In the genomic region with DNA sequence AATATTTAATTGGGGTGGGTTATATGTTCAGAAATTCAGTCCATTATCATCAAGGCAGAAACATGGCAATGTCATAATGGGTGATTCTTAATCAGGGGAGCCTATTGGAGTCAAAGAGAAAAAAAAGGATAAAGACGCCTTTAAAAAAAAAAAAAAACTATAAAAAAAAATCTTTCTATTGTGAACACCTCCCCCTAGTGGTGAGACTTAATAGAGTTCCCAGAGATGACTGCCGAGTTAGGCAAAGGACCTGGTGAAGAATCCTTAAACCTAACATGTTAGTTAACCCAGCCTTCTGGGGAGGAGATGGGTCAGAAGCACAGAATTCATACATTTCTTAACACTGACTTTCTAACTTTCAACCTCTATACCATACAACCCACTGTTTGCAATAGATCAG, we compare ENCODE assay signal across 10 mouse cellular contexts. TPM values are rescaled to one million over a fixed set of nuclear protein-coding genes. Genes with fewer than 3 reads are reported as not detected.
DNase-seq lines count a peak whose midpoint lies in the region; ATAC-seq and TF ChIP-seq lines count a peak whose summit lies in the region.
"Had no signal": no experiment of that assay in that cellular context is flagged by ENCODE, and none has a peak within 500 bp of the region (broad histone marks: within the 10 kb centered on the region; RNA-seq: fewer than 3 reads in every experiment).

No protein-coding gene starts in this region.

- no peak overlapping the region for H3K4me3 ChIP-seq in forebrain, embryonic 14.5 days (ENCODE audit: low read depth, low read length)
- H3K4me3 ChIP-seq in forebrain, embryonic 16.5 days (replicated peaks; ENCODE audit: low read length), result no peak overlapping the region
- H3K4me3 ChIP-seq in liver, embryonic 14.5 days (ENCODE audit: insufficient read depth in 1 of 2, low read depth in 2 of 2, low read length in 2 of 2), result no peak overlapping the region
- H3K4me3 ChIP-seq: embryonic facial prominence, embryonic 13.5 days; heart, embryonic 13.5 days had no signal

- WGBS in forebrain, embryonic 14.5 days, result 8% methylated on average over 2 of the region's 2 CpGs
- WGBS in forebrain, embryonic 16.5 days, result 8% methylated on average over 2 of the region's 2 CpGs
- WGBS in liver, embryonic 14.5 days (ENCODE audit: insufficient replicate concordance), result 21% methylated on average over 2 of the region's 2 CpGs

- H3K9ac ChIP-seq in forebrain, embryonic 14.5 days (ENCODE audit: low read length), result no peak overlapping the region
- no peak overlapping the region for H3K9ac ChIP-seq in forebrain, embryonic 16.5 days (replicated peaks; ENCODE audit: low read depth, low read length)
- no peak overlapping the region for H3K9ac ChIP-seq in liver, embryonic 14.5 days (replicated peaks)
- H3K9ac ChIP-seq: embryonic facial prominence, embryonic 13.5 days; heart, embryonic 13.5 days had no signal

- H3K27ac ChIP-seq in forebrain, embryonic 14.5 days (ENCODE audit: low read depth, low read length), result no peak overlapping the region
- no peak overlapping the region for H3K27ac ChIP-seq in forebrain, embryonic 16.5 days (ENCODE audit: low read length)
- H3K27ac ChIP-seq in liver, embryonic 14.5 days, result no peak overlapping the region
- H3K27ac ChIP-seq: embryonic facial prominence, embryonic 13.5 days; heart, embryonic 13.5 days had no signal

- no peak for TF ChIP-seq EP300 in liver, embryonic 14.5 days (IDR thresholded peaks at IDR 0.05; ENCODE audit: low read depth)

- no peak for ATAC-seq in forebrain, embryonic 14.5 days
- no peak for ATAC-seq in forebrain, embryonic 16.5 days
- no peak for ATAC-seq in liver, embryonic 14.5 days (ENCODE audit: insufficient read depth)

- no peak overlapping the region for H3K4me2 ChIP-seq in forebrain, embryonic 14.5 days (ENCODE audit: low read length)
- no peak overlapping the region for H3K4me2 ChIP-seq in forebrain, embryonic 16.5 days (ENCODE audit: low read length)
- H3K4me2 ChIP-seq in liver, embryonic 14.5 days (ENCODE audit: low read depth), result no peak overlapping the region
- H3K4me2 ChIP-seq: embryonic facial prominence, embryonic 13.5 days; heart, embryonic 13.5 days had no signal

- no peaks in the 10 kb centered on the region for H3K27me3 ChIP-seq in forebrain, embryonic 14.5 days (replicated peaks; ENCODE audit: control insufficient read depth, insufficient read depth, low read length)
- H3K27me3 ChIP-seq in forebrain, embryonic 16.5 days (replicated peaks; ENCODE audit: control insufficient read depth, insufficient read depth, low read length), result no peaks in the 10 kb centered on the region
- no peaks in the 10 kb centered on the region for H3K27me3 ChIP-seq in liver, embryonic 14.5 days (ENCODE audit: control insufficient read depth, insufficient read depth, low read length)
- H3K27me3 ChIP-seq: embryonic facial prominence, embryonic 13.5 days; heart, embryonic 13.5 days had no signal

- no peaks in the 10 kb centered on the region for H3K9me3 ChIP-seq in forebrain, embryonic 14.5 days (replicated peaks; ENCODE audit: control insufficient read depth, low read length)
- no peaks in the 10 kb centered on the region for H3K9me3 ChIP-seq in forebrain, embryonic 16.5 days (ENCODE audit: control insufficient read depth, low read length)
- H3K9me3 ChIP-seq in liver, embryonic 14.5 days (ENCODE audit: control insufficient read depth, low read length), result no peaks in the 10 kb centered on the region
- H3K9me3 ChIP-seq: embryonic facial prominence, embryonic 13.5 days; heart, embryonic 13.5 days had no signal

- no peaks in the 10 kb centered on the region for H3K4me1 ChIP-seq in forebrain, embryonic 14.5 days (ENCODE audit: control insufficient read depth, insufficient read depth, low read length)
- H3K4me1 ChIP-seq in forebrain, embryonic 16.5 days (replicated peaks; ENCODE audit: control insufficient read depth, insufficient read depth, low read length), result no peaks in the 10 kb centered on the region
- no peaks in the 10 kb centered on the region for H3K4me1 ChIP-seq in liver, embryonic 14.5 days (replicated peaks; ENCODE audit: control insufficient read depth in 2 of 2, insufficient read depth in 2 of 2, low read length in 1 of 2)
- H3K4me1 ChIP-seq: embryonic facial prominence, embryonic 13.5 days; heart, embryonic 13.5 days had no signal

- TF ChIP-seq CTCF in liver, embryonic 14.5 days (IDR thresholded peaks at IDR 0.05; ENCODE audit: low read depth), result peak; percentile 41; the same call in 1 of the 2 replicates

- peak; percentile 81 for DNase-seq in forebrain, embryonic 14.5 days (ENCODE audit: low spot score)
- DNase-seq in liver, embryonic 14.5 days (ENCODE audit: low read depth in 3 of 3, low spot score in 3 of 3), result peak in 1 of 3 experiments; percentile 20
- no peak for DNase-seq in liver
- DNase-seq in brain, adult 2 months (ENCODE audit: low read depth, low spot score), result peak; percentile 62
- peak; percentile 79 for DNase-seq in naive thymus-derived CD4-positive, alpha-beta T cell, adult 2 months (ENCODE audit: low read depth)
- DNase-seq in kidney, adult 8-10 months, result no peak
- DNase-seq in c-Kit-positive CD71-positive TER-119-positive erythroid progenitor cells, embryonic 14.5 days (ENCODE audit: low spot score), result no peak

- H3K36me3 ChIP-seq in forebrain, embryonic 14.5 days (ENCODE audit: control insufficient read depth, insufficient read depth, low read length), result peaks cover 37% of the 10 kb centered on the region
- no peaks in the 10 kb centered on the region for H3K36me3 ChIP-seq in forebrain, embryonic 16.5 days (ENCODE audit: control insufficient read depth, insufficient read depth)
- peaks cover 40% of the 10 kb centered on the region for H3K36me3 ChIP-seq in liver, embryonic 14.5 days (replicated peaks; ENCODE audit: control insufficient read depth, insufficient read depth, low read depth)

RNA-seq across cellular contexts. Expression of gene Spdl1, which starts 18.7 kb away (rescaled TPM):
- 10.2 and 11.4 TPM in 2 replicates for polyA plus RNA-seq in forebrain, embryonic 14.5 days (2014; fragmentation: Nextera tagmentation; extraction: Ambion mirVana)
- polyA plus RNA-seq in forebrain, embryonic 16.5 days (2015; fragmentation: Nextera tagmentation; extraction: Ambion mirVana), result 7.7 and 8.6 TPM in 2 replicates
- polyA plus RNA-seq in liver, embryonic 14.5 days (2012; rRNA removed), result 6.0 and 12.6 TPM in 2 replicates
- polyA plus RNA-seq in liver, embryonic 14.5 days (2014; fragmentation: Nextera tagmentation; extraction: Ambion mirVana), result 15.2 and 15.5 TPM in 2 replicates

RNA-seq across cellular contexts. Expression of gene Dock2, which starts 31.1 kb away (rescaled TPM):
- 0.37 and 0.47 TPM in 2 replicates for polyA plus RNA-seq in forebrain, embryonic 14.5 days (2014; fragmentation: Nextera tagmentation; extraction: Ambion mirVana)
- 0.48 and 0.72 TPM in 2 replicates for polyA plus RNA-seq in forebrain, embryonic 16.5 days (2015; fragmentation: Nextera tagmentation; extraction: Ambion mirVana)
- 1.4 and 2.1 TPM in 2 replicates for polyA plus RNA-seq in liver, embryonic 14.5 days (2012; rRNA removed)
- 2.6 and 2.8 TPM in 2 replicates for polyA plus RNA-seq in liver, embryonic 14.5 days (2014; fragmentation: Nextera tagmentation; extraction: Ambion mirVana)

Comparison
In these comparisons a context has a peak if more than half of its experiments do, and no peak if none do; other contexts are left out.
1. DNase-seq: peak in forebrain, embryonic 14.5 days (single experiment), brain, adult 2 months (single experiment) and naive thymus-derived CD4-positive, alpha-beta T cell, adult 2 months (single experiment); none in liver (single experiment), kidney, adult 8-10 months (0 of 2) and c-Kit-positive CD71-positive TER-119-positive erythroid progenitor cells, embryonic 14.5 days (single experiment).